Mouse (Mus musculus): ENCODE measurements around the gene Zfp609.

Zfp609 gene

DNA sequence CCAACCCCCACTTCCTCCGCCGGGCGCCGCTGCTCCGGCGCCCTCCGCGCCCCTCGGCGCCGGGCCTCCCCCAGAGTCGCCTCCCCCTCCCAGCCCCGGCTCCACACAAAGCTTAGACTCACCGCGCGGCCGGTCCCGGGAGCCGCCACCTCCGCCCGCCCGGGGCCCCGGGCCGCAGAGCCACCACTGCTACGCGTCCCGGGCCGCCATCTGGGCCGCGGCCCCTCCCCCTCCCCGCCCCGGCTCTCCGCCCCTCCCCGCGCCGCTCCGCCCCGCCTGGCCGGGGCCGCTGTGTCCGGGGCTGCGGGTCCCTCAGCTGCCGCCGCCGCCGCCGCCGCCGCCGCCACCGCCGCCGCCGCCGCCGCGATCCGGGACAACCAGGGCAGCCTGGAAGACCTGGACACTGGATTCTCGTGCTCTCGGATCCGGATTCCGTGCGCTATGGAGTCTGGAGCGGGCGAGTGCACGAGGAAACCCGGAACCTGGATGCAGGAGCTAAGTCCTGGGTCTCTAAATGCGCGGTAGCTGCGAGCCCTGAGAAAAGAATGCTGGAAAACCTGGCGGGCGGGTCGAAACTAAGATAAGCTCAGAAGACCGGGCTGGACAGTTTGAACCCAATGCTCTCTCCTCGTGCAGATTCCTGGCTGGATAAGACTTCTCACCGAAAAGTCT is at the start of gene Zfp609:
Gene Zfp609, minus strand, starts transcription at position 221 of the 672 bp plus-strand sequence.
- peak; percentile 64 to 76 for DNase-seq

GRCm38 (mm10) chr9:65859656-65860055 is 32.3 kb upstream of the Zfp609 start:
- no peak for DNase-seq

DNA sequence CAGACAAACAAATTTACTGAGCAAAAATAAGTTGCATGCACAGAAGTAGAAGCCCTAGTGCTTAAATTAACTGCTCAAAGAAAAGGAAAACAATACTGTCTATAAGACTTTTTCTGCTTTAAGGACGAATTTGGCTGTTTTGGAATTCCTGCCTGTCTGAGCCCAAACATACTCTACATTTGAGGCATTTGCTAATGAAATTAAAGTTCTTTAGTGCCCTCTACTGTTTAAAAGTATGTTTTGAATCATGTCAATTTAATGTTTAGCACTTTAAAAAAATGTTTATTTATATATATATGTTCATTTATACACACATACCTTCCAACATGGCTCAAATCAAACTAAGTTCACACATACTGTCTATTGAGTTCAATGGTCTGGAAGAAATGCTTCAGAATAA is 22.8 kb upstream of the Zfp609 start:
- DNase-seq = no peak

GRCm38 (mm10) chr9:65848154-65848553 is 20.8 kb upstream of the Zfp609 start:
- DNase-seq = no peak

GRCm38 (mm10) chr9:65844421-65845165 is 17.2 kb upstream of the Zfp609 start:
- DNase-seq = no peak

DNA sequence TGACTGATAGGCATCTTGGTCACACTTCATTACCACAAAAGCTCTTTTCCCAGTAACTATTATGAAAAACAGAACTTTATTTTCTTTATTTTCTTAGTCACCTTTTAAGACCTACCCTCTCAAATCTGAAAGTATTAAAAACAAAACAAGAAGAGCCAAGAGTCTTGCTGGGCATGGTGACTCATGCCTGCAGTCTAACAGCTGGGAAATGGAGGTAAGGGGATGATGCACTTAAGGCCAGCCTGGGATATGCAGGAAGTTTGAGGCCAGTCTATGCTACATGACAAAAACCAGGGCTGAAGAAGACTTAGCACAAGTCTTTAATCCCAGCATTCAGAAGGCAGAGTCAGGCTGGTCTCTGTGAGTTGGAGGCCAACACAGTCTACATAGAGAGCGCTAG is 12.5 kb upstream of the Zfp609 start:
- DNase-seq = no peak

DNA sequence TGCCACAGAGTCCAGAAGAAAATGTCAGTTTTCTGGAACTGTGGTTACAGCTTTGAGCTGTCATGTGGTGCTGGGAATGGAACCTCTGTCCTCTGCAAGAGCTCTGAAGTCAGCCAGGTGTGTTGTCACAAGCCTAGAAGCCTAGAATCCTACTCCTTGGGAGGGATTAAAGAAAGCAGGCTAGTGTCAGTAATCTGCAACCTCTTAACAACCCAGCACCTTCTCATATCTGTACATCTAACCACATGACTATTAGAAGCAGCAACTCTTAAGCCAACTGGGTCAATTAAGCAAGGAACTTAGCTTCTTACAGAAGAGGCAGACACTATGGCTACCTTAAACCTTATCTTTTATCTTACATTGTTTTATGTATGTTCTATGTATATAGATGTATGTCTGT is 9.6 kb upstream of the Zfp609 start:
- no peak for DNase-seq

DNA sequence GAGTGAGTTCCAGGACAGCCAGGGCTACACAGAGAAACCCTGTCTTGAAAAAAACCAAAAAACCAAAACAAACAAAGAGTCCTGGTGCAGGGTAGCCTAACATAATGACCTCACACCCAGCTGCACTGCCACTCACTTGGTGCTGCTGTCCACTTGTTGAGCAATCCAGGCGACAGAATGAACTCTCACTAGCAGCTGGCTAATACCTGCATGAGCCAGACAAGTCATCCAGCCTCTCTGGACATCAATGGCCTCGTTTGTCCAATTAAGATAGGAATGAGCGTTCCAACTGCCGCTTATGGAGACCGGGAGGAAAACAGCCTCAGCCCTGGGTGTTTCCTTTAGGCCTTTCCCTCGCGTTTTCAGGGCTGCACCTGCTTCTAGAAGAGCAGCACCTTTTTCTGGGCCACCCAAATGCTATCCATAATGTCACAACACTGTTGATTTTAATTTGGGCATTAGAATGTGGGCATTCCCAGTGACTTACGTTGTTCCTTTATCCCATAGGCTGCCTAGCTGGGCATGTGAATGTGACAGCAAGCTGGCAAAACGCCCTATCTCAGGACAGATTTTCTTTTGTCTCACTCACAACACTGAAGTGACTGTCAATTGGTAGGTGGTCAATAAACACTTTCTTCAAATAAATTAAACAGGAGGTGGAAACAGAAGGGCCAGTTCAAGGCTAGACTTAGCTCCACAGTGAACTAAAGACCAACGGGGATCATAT is 7.4 kb upstream of the Zfp609 start:
- no peak for DNase-seq

DNA sequence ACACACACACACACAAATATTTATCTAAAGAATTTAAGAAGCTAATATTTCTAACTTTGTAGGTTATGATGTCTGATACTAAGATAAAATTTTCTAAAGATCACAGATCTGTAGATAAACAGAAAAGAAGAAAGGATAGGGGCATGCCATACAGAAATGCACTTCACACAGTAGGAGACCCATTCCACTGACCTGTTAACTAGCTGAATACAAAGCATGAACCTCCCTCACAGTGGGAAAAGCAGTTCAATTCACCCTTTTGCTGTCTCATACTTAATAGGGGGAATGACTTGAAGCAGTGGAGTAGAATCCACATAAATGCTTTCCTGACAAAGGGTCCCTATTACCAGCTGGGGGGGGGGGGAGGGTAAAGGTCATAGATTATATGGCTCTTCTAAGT is 6.3 kb upstream of the Zfp609 start:
- no peak for DNase-seq

- DNase-seq = no peak
Measured at GRCm38 (mm10) chr9:65833230-65833629, 5.9 kb upstream of the Zfp609 start.

GRCm38 (mm10) chr9:65832041-65832440 is 4.7 kb upstream of the Zfp609 start:
- DNase-seq = no peak

GRCm38 (mm10) chr9:65831164-65831563 is 3.8 kb upstream of the Zfp609 start:
- no peak for DNase-seq

GRCm38 (mm10) chr9:65830255-65830654 is 2.9 kb upstream of the Zfp609 start:
- DNase-seq = no peak

DNA sequence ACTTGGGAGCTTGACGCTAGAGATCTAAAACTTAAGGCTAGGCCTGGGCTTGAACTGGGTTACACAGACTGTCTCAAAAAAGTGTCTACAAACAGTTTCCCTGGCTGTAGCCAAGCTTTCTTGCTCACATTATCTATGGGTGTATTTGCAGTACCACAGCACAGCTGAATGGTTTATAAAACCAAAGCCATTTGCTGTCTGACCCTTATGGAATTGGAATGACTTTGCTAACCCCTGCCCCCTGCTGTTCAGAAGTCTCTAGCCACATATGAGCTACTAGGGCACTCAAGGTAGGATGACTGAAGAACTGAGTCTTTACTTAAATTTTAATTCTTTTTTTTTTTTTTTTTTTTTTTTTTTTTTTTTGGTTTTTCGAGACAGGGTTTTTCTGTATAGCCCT is 2.0 kb upstream of the Zfp609 start:
- no peak for DNase-seq

- DNase-seq = no peak
Measured at GRCm38 (mm10) chr9:65828511-65828910, 1.1 kb upstream of the Zfp609 start.

GRCm38 (mm10) chr9:65828016-65828403 is 646 bp upstream of the Zfp609 start:
- no peak for DNase-seq

GRCm38 (mm10) chr9:65826588-65827343 is 598 bp downstream of the Zfp609 start:
- DNase-seq = peak; percentile 38 to 49

DNA sequence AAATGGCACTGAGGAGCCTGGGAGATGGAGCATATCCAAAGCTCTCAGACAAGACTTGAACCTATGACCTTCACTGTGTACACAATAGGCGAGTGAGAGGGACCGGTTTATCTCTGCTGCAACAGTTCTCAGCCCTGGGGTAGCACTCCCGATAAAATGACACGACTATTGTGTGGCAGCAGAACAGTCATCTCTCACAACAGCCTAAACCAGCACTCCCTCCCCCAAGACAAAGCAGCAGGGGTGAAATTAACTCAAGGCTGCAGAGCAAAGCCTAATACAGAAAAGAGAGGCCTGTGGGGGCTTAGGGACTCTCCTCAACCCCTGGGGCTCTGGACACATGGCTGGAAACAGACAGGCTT is 1.2 kb downstream of the Zfp609 start:
- DNase-seq = no peak

DNA sequence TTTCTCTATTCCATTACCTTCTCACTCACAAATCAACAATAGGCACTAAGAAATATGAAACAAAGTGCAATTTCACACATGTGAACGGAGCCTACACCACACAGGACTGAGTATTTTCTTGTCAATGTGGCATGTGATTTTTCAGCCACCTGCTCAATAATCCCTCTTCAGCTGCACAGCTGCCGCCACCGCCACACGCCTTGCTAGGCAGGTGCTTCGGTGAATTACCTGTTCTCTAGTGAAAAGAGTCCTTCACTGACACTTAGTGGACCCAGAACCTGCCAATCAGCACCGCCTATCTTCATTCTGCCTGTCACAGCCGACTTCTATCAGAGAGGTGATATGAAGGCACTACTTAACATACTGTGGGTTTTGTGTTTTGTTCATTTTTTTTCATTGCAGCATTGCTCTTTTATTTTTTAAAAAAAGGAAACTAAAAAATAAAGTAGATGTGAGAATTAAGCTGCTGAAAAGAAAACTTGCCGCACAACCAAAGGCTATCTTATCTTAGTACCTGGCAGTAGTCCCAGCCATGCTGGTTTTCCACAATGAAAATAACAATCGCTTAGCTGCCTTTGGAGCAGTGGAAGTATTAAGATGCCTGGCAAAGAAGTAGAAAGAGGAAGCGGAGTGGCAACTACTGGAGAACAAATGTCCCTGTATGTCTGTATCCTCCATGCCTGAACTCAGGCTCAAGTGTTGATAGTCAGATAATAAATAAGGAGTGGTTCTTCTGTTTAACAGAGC is 3.5 kb downstream of the Zfp609 start:
- no peak for DNase-seq

DNA sequence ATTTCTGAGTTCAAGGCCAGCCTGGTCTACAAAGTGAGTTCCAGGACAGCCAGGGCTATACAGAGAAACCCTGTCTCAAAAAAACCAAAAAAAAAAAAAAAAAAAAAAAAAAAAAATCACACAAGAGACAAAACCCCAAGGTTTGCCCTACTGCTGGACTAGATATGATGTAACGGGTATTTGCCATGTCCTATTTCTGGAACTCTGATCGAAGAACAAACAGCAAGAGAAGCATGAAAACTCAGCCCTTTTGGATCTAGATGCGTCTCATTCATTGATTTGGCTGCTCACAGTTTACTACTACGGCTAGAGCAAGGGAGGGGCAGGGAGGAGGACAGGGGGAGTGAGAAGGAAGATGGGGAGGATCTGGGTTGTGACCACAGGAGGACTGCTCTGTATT is 5.4 kb downstream of the Zfp609 start:
- DNase-seq = no peak

DNA sequence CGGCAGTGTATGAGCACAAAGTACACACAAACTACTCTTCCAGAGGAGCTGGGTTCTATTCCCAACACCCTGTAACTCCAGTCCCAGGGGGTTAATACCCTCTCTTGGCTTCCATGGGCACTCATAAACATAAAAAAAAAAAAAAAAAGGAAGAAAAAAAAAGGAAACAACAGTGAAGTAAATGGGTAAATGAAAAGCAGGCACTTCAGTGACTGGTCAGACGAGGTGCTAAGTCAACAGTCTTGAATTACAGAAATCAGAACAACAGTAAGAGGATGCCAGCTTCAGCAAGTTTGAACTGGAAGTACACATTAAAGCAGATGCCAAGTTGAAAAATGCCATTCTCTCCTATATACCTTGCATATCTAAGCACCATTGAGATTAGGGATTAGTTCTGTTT is 7.1 kb downstream of the Zfp609 start:
- DNase-seq = no peak

GRCm38 (mm10) chr9:65818402-65818801 is 9.0 kb downstream of the Zfp609 start:
- DNase-seq = no peak

GRCm38 (mm10) chr9:65812841-65813240 is 14.5 kb downstream of the Zfp609 start:
- DNase-seq = no peak

All from thymus, adult 18-20 months (tissue).